Mouse (Mus musculus) erythroblast, embryonic 14.5 days (primary cell): ENCODE results near the gene Tnxb. TPM values are rescaled to one million over a fixed set of nuclear protein-coding genes. Genes with fewer than 3 reads are reported as not detected.

Experiments used
- H3K27me3 ChIP-seq: 2 replicates; pipeline ENCODE4 v1.6.1; 2012; ENCODE audit warnings: inconsistent platforms; ENCODE audit not compliant: control insufficient read depth
- H3K36me3 ChIP-seq: 2 replicates; pipeline ENCODE4 v1.6.1; 2012; ENCODE audit warnings: mild to moderate bottlenecking, inconsistent platforms; ENCODE audit not compliant: control insufficient read depth
- H3K4me1 ChIP-seq: 2 replicates; pipeline ENCODE4 v1.6.1; 2012; ENCODE audit warnings: inconsistent platforms; ENCODE audit not compliant: control insufficient read depth
- H3K4me3 ChIP-seq: replicated peaks from 2 replicates; pipeline ENCODE3; 2012; ENCODE audit warnings: moderate library complexity, mild to moderate bottlenecking, inconsistent platforms
- H3K9me3 ChIP-seq: 2 replicates; pipeline ENCODE4 v1.6.1; 2012; ENCODE audit warnings: low read length, inconsistent platforms, mixed read lengths; ENCODE audit not compliant: control insufficient read depth
- GATA1 ChIP-seq: IDR thresholded peaks from 2 replicates; pipeline ENCODE4 v1.6.1; 2012; ENCODE audit warnings: low read length, inconsistent platforms, mixed read lengths
- TAL1 ChIP-seq: IDR thresholded peaks from 3 replicates; pipeline ENCODE4 v1.6.1; 2012; ENCODE audit warnings: low read length, inconsistent platforms, mixed read lengths
- polyA plus RNA-seq: library from polyadenylated mRNA; stranded (reverse); fragments of >175 nt; gene quantifications from 2 replicates; pipeline ENCODE4 v1.2.3, GENCODE M21; 2012

Gene Tnxb
- polyA plus RNA-seq, 1 experiment: not detected

GRCm38 (mm10) chr17:34648141-34648890 lies 22.0 kb upstream of the Tnxb start:
- H3K4me3 ChIP-seq: peak overlapping the region; percentile 87
- no peaks in the 10 kb centered on the region for H3K27me3 ChIP-seq
- peaks cover 51% of the 10 kb centered on the region for H3K36me3 ChIP-seq
- no peaks in the 10 kb centered on the region for H3K9me3 ChIP-seq
- H3K4me1 ChIP-seq: peaks cover 41% of the 10 kb centered on the region
- no peak for TF ChIP-seq GATA1
- TF ChIP-seq TAL1: no peak

DNA sequence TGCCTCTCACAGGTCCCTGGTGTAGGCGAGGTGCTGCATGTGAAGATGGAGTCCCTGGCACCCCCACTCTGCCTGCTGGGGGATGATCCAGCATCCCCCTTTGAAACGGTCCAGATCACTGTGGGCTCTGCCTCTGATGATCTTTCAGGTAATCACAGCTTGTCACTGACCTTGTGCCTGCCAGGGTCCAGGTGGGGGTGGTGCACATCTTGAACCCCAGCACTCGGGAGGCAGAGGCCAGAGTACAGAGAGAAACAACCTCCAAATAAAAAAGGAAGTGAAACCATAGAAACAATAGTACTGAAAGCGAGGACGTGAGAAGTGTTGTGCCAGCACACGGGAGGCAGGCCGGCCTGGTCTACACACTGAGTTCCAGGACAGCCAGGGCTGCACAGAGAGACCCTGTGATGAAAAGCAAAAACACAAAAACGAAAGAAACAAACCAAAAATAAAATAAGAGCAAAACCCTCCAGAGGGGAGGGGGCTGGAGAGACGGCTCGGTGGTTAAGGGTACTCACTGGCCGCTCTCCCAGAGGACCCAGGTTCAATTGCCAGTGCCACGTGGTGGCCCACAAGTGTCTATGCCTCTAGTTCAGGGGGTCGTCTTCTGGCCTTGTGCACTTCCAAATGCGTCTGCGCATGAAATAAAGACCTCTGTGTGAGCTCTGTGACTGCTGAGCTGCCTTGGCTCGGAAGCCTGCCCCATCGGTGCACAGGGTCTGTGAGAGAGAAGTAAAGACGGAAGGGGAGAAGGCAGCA lies 21.1 kb upstream of the Tnxb start:
- TF ChIP-seq GATA1 (no peak), TAL1 (no peak)
- Histone ChIP-seq H3K4me3 (no peak overlapping the region), H3K4me1 (peaks cover 40% of the 10 kb centered on the region), H3K36me3 (peaks cover 59% of the 10 kb centered on the region), H3K9me3 (no peaks in the 10 kb centered on the region), H3K27me3 (no peaks in the 10 kb centered on the region)

GRCm38 (mm10) chr17:34650781-34651180 lies 19.6 kb upstream of the Tnxb start:
- no peak for TF ChIP-seq GATA1
- no peak for TF ChIP-seq TAL1
- peaks cover 65% of the 10 kb centered on the region for H3K36me3 ChIP-seq
- H3K4me3 ChIP-seq: no peak overlapping the region
- no peaks in the 10 kb centered on the region for H3K9me3 ChIP-seq
- H3K4me1 ChIP-seq: peaks cover 25% of the 10 kb centered on the region
- H3K27me3 ChIP-seq: no peaks in the 10 kb centered on the region

DNA sequence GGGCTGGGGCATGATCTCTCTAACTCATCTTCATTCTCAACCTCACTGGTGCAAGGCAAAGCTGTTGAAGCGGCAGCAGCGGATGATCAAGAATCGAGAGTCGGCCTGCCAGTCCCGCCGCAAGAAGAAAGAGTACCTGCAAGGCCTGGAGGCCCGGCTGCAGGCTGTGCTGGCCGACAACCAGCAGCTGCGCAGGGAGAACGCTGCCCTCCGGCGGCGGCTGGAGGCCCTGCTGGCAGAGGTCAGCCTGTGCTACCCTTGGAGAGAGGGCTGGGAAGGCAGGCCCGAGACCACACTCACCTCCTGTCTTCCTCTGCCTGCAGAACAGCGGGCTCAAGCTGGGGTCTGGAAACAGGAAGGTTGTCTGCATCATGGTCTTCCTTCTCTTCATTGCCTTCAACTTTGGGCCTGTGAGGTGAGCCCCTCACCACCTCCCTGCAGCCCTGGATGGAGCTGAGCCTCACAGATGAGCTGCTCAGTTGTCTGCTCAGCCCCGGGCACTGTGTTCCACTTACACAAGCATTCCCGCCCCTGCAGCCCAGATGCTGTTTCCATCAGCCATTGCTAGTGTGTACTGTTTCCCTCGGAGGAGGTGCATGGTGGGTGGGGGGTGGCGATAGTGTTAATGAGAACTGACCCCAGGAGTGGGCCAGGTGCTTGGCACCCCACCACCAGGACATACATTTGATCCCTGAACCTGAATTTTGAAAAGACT lies 18.7 kb upstream of the Tnxb start:
- Histone ChIP-seq H3K4me3 (no peak overlapping the region), H3K9me3 (no peaks in the 10 kb centered on the region), H3K36me3 (peaks cover 65% of the 10 kb centered on the region), H3K27me3 (0 out of 2 replicates have a peak, but pooled peaks cover 5% of the 10 kb centered on the region), H3K4me1 (peaks cover 16% of the 10 kb centered on the region)
- TF ChIP-seq TAL1 (no peak), GATA1 (no peak)

DNA sequence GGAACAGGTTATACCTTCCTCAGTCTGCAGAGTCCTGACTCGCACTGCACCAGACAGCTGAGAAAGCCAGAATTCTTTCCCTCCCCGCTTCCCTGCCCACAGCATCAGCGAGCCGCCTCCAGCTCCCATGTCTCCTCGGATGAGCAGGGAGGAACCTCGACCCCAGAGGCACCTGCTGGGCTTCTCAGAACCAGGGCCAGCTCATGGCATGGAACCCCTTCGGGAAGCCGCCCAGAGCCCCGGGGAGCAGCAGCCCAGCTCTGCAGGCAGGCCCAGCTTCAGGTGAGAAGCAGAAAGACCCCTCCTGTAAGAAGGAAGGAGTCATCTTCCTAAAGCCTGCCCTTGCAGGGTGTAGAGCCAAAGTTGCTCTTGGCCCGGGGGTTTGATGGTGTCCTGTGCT lies 17.8 kb upstream of the Tnxb start:
- Histone ChIP-seq H3K4me1 (peaks cover 11% of the 10 kb centered on the region), H3K27me3 (peaks cover 12% of the 10 kb centered on the region), H3K4me3 (no peak overlapping the region), H3K9me3 (no peaks in the 10 kb centered on the region), H3K36me3 (peaks cover 65% of the 10 kb centered on the region)
- TF ChIP-seq GATA1 (no peak), TAL1 (no peak)

DNA sequence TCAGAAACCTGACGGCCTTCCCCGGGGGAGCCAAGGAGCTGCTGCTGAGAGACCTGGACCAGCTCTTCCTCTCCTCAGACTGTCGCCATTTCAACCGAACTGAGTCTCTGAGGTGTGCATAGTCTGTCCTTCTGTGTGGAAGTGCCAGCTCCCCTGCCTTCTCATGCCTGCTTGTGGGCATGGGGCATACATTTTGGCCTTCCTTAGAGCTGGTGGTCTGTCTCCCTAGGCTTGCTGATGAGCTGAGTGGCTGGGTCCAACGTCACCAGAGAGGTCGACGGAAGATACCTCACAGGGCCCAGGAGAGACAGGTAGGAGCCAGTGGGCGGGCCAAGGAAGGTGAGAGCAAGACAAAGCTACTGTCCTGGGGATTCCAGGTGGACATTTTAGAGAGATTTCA lies 17.4 kb upstream of the Tnxb start:
- Histone ChIP-seq H3K4me1 (peaks cover 6% of the 10 kb centered on the region), H3K4me3 (no peak overlapping the region), H3K9me3 (no peaks in the 10 kb centered on the region), H3K27me3 (peaks cover 13% of the 10 kb centered on the region), H3K36me3 (peaks cover 65% of the 10 kb centered on the region)
- no peak for TF ChIP-seq TAL1
- no peak for TF ChIP-seq GATA1

DNA sequence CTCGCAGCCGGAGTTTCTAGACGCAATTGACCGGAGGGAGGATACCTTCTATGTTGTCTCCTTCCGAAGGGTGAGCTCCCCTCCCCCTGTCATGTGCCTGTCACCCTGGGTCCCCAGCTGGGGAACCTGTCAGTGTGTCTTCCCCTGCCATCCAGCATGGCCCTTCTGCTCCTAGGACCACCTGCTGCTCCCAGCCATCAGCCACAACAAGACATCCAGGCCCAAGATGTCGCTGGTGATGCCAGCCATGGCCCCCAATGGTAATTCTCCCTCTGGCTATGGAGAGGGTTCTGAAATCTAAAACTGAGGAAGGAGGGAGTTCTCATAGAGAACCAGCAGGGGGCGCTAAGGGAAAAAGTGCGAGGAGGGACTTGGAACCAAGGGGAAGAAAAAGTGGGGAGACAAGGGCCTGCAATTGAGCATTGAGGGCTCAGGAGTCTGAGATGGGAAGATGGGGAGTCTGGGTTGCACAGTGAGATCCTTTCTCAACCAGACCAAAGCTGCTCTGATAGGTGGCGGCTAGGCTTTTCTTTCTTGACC lies 16.5 kb upstream of the Tnxb start:
- Histone ChIP-seq H3K36me3 (peaks cover 59% of the 10 kb centered on the region), H3K27me3 (peaks cover 16% of the 10 kb centered on the region), H3K9me3 (no peaks in the 10 kb centered on the region), H3K4me1 (no peaks in the 10 kb centered on the region; the same call in 1 of the 2 replicates), H3K4me3 (no peak overlapping the region)
- TF ChIP-seq TAL1: no peak
- TF ChIP-seq GATA1: no peak

DNA sequence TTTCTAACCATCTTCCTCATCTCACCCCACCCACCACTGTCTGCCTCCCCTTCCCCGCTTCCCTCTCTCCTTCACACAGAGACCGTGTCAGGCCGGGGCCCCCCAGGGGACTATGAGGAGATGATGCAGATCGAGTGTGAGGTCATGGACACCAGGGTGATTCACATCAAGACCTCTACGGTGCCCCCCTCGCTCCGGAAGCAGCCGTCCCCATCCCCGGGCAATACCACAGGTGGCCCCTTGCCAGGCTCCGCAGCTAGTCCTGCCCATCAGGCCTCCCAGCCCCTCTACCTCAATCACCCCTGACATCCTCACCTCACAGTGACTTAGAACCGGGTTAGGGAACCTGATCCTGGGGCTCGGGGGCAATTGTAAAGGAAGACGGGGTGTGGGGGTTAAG lies 15.9 kb upstream of the Tnxb start:
- Histone ChIP-seq H3K36me3 (peaks cover 53% of the 10 kb centered on the region), H3K4me3 (no peak overlapping the region), H3K4me1 (no peaks in the 10 kb centered on the region), H3K27me3 (peaks cover 22% of the 10 kb centered on the region), H3K9me3 (no peaks in the 10 kb centered on the region)
- TF ChIP-seq TAL1: no peak
- no peak for TF ChIP-seq GATA1

- TF ChIP-seq GATA1: no peak
- peaks cover 45% of the 10 kb centered on the region for H3K36me3 ChIP-seq
- H3K4me3 ChIP-seq: no peak overlapping the region
- peaks cover 29% of the 10 kb centered on the region for H3K27me3 ChIP-seq
- H3K9me3 ChIP-seq: no peaks in the 10 kb centered on the region
- no peaks in the 10 kb centered on the region for H3K4me1 ChIP-seq
Measured at GRCm38 (mm10) chr17:34655160-34655559, 15.2 kb upstream of the Tnxb start.
